Mouse (Mus musculus) myocyte (in vitro differentiated cells): ENCODE results near the gene Zfp989.
"Not testable (repeated sequence)": the region's sequence is repeated elsewhere in the genome, so short reads cannot be mapped to it uniquely, and the experiment has no call there.

ENCODE experiments used
- CEBPB ChIP-seq: IDR thresholded peaks from 2 replicates; pipeline ENCODE4 v1.6.1; 2011; ENCODE audit warnings: mild to moderate bottlenecking, moderate library complexity; ENCODE audit not compliant: poor library complexity, insufficient read depth, severe bottlenecking
- MAX ChIP-seq: IDR thresholded peaks from one replicate; pipeline ENCODE4 v1.6.1; 2011; ENCODE audit warnings: low read depth, mild to moderate bottlenecking, control low read depth
- MYOD1 ChIP-seq, 3 experiments: IDR thresholded peaks; one replicate each; pipeline ENCODE4 v1.6.1; 2011; ENCODE audit warnings: control low read depth in 2 of 3, low read depth in 2 of 3, mild to moderate bottlenecking in 2 of 3, moderate library complexity in 1 of 3; ENCODE audit not compliant: insufficient read length in 2 of 3, control insufficient read depth in 1 of 3
- POLR2A ChIP-seq: IDR thresholded peaks from one replicate; pipeline ENCODE4 v1.6.1; 2011; ENCODE audit warnings: low read depth, mild to moderate bottlenecking, control low read depth, moderate library complexity; ENCODE audit not compliant: insufficient read length
- POLR2AphosphoS2 ChIP-seq: IDR thresholded peaks from one replicate; pipeline ENCODE4 v1.6.1; 2011; ENCODE audit warnings: low read depth, control low read depth; ENCODE audit not compliant: insufficient read length
- REST ChIP-seq: IDR thresholded peaks from one replicate; pipeline ENCODE4 v1.6.1; 2011; ENCODE audit warnings: mild to moderate bottlenecking, control low read depth, moderate library complexity; ENCODE audit not compliant: insufficient read depth, insufficient read length

DNA sequence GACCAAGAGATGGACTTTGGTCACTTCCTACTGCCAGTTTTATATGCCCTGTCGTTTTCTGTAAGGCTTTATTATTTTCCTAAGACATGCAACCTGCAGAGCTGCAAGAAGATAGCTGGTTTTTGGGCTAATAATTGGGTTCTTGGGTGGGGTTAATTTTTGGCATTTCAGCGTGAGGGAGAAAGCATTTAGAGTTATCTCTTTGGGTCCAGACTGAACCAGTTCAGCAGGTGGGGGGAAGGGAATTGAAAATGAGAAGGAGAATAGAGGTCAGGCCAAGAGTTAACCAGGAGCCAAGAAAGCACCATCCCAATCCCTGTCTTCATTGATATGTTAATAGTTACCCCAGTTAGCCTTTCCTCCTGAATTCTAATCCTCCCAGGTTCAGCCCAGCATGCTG is 4.8 kb downstream of the Zfp989 start:
- not testable (repeated sequence) for TF ChIP-seq POLR2A; MAX; POLR2AphosphoS2; MYOD1 (IDR thresholded peaks at IDR 0.05; ENCODE audit: control insufficient read depth in 1 of 3, insufficient read length in 2 of 3, low read depth in 2 of 3); CEBPB; REST
